Mouse (Mus musculus): ENCODE results near the gene Ect2.

Gene Ect2

DNA sequence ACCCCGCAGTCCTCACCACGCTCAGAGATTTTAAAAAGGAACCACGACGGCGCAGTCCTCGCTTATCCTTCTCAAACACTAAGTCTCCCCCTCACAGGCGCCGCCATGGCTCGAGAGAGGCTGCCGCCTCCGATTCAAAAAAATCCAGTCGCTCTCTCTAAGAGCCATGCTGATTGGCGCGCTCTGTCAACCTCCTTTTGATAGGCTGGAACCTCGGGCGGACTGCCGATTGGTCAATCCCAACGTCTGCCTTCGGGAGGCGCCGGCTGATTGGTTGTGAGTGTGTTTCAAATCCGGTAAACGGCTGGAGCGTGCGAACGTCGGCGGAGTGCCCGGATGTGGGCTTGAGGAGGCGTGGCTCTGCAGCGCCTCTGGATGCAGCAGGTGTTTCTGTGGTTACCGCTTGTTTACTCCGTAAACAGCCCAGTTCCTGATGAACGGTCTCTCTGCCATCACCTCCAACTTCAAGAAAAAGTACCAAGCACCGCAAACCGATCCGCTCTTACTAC lies at the start of gene Ect2:
Gene Ect2, minus strand, starts transcription at position 178 of the 509 bp plus-strand sequence.
- peak; percentile 100 for DNase-seq (ENCODE audit: low read depth, low spot score)

DNA sequence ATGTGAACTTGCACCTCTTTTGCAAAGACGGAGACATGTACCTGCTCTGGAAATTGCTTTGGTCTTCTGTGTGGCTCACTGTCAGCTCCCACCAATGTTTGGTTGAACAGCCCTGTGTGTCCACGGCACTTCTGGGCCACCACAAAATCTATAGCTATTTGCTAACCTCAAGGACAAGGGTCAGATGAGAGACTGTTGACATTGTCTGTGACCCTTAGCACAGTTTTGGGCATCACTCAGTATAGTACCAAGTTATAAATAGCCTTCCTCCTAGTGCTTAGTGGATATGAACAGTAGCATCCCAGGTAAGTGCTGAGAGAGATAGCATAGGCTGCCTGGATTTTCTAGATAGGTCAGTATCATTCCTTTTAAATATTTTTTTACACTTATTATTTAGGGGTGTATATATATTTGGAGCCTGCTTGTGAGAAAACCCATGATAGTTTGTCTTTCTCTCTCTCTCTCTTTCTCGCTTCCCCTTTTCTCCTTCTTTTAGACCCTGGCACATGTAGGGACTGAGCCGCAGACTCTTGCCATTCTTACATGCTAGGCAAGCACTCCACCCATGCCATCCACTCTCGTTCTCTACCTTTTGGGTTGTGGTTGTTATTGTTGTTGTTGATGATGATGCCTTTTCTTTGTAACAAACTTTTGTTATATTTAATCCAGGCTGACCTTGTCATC lies 48.2 kb upstream of the Ect2 start:
- no peak for DNase-seq (ENCODE audit: low read depth, low spot score)

DNA sequence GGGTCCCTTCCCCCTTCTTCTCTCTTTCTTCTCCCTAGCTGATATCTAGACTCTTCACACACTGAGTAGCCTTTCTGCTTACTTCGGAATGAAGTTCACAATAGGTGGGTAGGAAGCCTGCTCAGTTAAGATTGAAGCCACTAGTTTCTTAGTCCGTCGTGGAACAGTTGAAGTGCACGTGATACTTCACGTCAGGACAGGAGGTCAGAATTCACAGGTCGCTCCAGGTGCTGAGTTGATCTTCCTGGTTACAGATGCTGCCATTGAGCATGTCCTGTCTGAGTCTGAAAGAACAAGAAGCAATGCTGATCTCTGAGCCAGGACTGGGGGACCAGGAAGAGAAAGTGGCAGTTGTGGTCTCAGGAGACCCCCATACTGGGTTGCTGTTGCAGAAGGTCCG lies 45.4 kb upstream of the Ect2 start:
- DNase-seq (ENCODE audit: low read depth, low spot score) = no peak

DNA sequence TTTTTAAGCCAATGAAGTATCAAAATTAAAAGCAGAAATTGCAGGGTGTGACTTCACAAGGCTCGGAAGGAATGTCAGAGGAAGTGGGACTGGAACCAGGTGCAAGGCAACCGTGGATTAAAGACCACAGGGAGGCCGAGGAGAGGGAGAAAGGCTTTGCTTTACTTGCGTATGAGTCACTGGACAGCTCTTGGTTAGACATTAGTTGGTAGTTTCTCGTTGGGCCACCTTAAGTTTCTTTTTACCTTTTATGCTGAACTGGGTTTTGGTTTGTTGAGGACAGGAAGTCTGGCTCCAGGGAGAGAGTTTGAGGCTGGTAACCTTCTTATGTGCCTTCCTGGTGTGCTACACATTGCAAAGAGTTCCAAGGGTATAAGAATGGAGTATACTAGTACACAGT lies 44.1 kb upstream of the Ect2 start:
- DNase-seq (ENCODE audit: low read depth, low spot score) = no peak

DNA sequence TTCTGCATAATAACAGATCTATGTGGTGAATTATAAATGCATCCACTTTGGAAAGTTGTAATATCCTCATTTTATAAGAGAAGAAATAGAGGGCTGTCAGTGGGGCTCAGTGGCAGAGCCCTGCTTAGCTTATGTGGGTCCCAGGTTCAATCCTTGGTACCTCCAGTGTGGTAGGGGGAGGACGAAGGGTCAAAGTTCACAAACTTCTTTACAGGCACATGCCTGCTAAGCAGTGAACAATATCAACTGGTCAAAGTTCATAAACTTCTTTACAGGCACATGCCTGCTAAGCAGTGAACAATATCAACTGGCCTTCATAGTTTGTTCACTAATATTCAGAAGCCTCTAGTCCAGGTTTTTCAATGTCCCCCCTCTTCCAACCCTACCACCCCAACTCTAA lies 42.9 kb upstream of the Ect2 start:
- DNase-seq (ENCODE audit: low read depth, low spot score) = no peak

DNA sequence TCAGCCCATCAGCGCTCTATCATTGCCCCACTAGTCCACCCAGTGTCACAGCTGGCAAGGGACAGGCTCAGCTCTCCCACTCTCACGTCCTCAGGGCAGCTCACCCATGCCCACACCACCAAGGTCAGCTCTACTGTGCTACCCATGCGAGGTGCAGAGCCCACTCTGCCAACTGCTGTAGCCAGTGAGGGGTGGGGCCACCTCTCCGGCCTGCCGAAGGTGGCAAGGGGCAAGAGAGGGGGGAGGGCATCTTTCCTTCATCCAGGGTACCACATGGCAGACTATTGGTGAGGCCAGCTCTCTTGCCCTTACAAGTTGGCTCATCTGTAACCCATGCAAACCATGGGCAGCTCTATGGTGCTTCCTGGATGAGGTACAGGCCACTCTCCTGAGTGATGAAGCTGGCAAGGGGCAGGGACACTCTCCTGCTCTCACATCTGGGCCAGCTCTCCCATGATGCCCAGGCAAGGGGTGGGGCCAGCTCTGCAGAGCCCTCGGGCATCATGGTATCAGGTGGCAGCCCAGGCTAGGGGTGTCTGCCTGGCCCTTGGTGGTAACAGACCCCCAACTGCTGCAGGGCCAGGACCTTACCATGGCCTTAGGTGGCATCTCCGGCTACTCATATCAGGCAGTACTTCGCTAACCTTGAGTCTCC lies 42.0 kb upstream of the Ect2 start:
- DNase-seq (ENCODE audit: low read depth, low spot score) = no peak

DNA sequence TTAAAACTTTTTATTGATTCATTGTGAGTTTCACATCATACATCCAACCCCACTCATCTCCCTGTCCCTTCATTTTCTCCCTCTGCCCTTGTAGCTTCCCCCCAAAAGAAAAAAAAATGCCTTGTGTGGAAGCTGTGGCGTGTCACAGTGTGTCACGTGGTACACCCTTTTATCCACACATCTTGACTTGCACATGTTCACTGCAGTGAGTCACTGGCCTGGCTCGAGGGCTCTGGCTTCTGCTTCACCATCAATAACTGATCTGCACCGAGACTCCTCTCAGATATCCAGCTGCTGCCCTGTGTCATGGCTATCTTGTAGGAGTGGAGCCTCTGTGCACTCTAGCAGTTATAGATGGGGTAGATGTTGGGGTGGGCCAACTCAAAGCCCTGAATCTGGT lies 41.5 kb upstream of the Ect2 start:
- no peak for DNase-seq (ENCODE audit: low read depth, low spot score)

DNA sequence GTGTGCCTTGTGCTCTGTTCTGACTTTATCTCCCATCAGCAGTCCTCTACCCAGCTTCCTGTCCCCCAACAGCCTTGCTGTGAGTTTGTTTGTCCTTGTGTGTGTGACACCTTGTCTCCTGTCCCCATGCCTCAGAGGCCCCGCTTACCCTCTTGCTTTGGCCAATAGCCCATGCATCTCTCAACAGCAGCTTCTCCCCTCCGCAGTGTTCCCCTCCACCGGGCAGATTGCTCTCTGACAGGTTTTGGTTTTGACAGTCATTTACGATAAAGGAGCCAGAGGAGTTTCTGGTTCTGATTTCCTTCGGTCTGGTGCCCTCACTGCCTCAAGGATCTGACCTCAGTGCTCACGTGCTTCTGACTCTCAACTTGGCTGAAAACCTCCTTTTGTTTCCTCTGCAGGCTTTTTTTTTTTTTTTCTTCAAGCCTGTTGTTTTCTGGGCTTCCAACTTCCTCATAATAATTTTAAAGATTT lies 40.2 kb upstream of the Ect2 start:
- DNase-seq (ENCODE audit: low read depth, low spot score) = no peak

DNA sequence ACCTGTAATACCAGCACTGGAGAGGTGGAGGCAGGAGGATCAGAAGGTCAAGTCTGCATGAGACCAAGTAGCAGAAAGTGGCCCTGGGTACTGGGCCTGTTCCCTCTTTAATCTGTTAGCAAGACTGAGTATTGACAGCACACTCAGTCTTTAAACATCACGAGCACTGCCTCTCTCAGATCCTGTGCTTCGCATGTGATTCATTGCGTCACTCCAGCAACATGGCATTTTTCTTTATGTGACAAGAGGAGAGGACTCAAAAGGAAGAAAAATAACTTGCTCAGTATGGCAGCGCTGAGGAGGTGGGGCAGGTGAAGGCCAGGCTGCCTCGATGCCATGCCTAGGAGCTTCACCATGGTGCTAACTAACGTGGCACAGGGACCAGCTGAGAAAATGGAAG lies 38.2 kb upstream of the Ect2 start:
- DNase-seq (ENCODE audit: low read depth, low spot score) = no peak

DNA sequence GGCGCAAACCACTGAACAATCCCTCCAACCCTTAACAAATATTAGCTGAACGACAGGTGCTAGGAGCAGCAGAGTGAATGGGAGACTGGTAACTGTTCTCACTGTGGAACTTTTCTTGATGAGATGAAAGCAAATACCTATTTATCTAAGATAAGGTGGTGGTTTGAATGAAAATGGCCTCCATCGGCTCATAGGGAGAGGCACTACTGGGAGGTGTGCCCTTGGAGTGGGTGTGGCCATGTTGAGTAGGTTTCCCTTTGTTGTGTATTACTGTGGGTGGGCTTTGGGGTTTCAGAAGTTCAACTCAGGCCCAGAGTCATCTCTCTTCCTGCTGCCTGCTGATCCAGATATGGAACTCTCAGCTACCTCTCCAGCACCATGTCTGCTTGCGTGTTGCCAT lies 37.2 kb upstream of the Ect2 start:
- peak; percentile 81 for DNase-seq (ENCODE audit: low read depth, low spot score)

DNA sequence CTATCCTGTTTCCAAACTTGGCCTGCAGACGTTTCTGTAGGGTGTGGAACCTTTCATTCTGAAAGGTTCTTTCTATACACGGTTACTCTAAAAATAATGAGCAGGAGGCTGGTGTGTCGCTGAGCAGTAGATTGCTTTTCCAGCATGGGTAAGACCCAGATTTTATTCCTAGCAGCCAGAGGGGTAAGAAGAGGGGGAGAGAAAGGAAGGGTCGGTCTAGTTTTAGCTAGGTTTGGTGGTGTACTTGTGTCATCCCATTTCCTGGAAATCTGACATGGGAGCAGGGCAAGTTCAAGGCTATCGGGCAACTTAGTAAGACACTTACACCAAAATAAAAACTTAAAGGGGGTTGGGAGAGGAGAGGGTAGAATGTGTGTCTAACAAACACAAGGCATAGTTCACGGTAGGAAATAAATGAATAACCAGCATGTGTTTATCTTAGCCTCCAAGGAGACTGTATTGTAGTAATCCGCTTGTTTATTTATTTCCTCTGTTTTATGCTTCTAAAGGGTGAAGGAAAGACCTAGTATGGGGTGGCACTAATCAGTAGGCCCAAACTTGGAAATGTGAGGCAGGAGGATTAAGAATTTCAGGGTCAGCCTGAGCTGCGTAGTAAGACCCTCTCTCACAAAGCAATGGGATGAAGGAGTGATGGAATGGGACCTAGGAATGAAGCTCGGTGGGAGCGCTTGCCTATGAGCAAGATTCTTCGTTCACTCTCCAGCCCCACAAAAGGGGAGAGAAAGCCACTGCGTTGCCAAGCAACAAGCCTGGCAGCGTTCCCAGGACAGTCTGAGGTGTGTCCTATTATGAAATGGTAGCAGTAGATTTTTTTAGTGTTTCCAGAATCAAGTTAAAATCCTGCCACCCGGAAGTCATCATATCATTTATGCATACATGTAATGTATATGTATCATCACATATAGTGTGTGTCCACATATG lies 35.9 kb upstream of the Ect2 start:
- DNase-seq (ENCODE audit: low read depth, low spot score) = no peak

DNA sequence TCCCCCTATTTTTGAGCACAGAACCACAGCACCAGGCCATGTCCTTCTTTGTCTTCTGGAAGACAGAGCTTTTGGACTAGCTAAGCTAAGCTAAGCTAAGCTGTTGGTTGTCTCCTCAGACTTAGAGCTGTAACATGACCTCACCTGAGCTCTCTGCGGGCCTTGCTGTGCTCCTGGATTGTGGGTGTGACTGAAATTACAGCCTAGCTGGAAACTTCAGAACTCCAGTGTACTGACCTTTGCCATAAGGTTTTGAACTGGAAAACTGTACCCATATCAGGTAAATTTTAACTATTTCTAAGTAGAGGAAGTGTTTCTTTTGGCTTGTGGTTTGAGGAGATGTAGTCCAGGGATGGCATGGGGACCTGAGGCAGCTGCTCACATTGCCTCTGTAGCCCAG lies 34.7 kb upstream of the Ect2 start:
- no peak for DNase-seq (ENCODE audit: low read depth, low spot score)

DNA sequence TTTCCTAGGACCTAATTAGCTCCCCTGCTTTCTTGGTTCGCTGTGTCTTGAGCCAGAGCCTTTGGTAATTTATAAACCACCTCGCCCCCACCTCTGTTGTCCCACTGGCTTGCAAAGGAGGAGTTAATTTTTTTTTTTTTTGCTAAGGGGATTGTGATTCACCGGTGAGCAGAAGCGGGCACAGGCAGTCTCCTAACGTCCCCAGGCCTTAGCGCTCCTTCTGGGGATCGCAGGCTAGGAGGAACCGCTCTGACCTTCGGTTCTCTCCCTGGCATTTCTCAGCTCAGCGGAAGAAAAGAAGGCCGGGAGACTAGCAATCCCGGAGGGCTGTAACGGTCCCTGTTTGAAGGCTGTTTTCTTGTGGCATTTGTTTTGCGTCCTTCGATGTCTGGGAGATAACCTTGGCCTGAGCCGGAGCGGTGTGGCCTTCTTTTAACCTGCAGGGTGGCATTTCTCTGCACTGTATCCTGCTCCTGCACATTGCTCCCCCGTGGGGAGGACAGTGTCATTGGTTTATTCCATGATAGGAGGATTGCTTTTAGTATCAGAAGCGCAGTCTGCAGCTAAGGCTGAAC lies 30.0 kb upstream of the Ect2 start:
- peak; percentile 45 for DNase-seq (ENCODE audit: low read depth, low spot score)

DNA sequence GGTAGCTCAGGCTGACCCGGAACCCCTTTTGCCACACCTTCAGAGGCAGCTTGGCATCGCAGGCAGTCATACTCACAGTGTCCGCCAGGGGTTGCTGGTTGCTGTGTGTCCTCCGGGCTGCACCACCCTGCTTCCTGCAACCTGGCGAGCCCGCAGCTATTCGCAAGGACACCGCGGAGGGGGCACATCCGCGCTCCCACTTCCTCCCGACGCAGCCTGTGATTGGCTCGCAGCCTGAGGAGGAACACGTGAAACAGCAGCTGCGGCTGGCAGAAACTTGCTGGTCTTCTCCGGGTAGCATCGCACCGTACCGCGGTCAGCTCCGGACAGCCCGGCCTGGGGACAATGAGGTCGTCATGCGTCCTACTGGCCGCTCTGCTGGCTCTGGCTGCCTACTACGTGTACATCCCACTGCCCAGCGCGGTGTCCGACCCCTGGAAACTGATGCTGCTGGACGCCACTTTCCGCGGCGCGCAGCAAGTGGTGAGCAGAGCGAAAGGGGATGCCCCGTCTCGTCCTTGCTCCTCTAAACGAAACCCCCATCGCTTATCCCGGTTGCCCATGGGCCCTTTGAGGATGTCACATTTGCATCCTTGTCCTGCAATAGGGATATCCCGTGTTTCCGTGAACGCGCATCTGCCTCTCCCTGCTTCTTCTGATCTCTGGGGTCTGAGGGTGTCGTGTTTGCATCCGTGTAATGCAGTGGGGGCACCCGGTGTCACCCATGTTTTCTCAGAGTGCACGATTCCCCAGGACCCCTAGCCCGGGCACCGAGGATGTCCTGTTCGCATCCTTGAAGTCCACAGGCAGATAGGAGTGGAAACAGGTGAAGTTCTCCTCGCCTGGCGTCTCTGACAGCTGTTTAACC lies 29.3 kb upstream of the Ect2 start, which contains the start of gene Nceh1:
Gene Nceh1, plus strand, starts transcription at position 233 of the 868 bp plus-strand sequence.
- peak; percentile 94 for DNase-seq (ENCODE audit: low read depth, low spot score)

DNA sequence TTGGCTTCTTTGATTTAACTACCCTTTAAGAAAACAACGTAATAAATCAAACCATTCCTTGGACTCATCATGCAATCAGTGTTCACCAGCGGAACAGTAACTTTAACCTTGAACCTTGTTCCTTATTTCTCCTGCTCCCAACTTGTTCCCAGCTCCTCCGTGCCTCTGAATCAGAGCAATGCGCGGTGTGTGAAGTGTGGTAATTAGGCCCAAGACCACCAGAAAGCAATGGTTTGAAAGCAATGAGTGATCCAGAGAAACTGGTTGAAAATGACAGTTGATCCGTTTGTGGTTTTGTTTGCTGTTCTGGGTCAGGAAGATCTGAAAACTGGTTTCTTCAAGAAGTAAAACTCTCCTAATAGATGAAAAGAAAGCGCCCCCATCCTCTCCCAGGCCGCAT lies 26.0 kb upstream of the Ect2 start:
- no peak for DNase-seq (ENCODE audit: low read depth, low spot score)

DNA sequence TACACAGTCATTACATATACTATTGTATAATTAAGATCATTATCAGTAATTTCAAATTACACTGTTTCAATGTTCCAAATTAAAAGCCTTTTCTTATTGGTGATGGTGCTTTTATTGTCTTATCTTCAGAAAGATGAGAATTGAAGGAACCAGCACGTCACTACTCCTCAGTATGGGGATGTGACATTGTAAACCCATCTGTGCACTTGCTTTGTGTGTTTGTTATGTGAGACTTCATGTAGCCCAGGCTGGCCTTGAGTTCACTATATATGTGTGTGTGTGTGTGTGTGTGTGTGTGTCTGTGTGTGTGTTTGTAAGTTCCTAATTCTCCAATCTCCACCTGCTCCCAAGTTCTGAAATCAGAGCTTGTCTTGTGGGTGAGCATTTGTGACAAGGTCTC lies 16.6 kb upstream of the Ect2 start:
- no peak for DNase-seq (ENCODE audit: low read depth, low spot score)

DNA sequence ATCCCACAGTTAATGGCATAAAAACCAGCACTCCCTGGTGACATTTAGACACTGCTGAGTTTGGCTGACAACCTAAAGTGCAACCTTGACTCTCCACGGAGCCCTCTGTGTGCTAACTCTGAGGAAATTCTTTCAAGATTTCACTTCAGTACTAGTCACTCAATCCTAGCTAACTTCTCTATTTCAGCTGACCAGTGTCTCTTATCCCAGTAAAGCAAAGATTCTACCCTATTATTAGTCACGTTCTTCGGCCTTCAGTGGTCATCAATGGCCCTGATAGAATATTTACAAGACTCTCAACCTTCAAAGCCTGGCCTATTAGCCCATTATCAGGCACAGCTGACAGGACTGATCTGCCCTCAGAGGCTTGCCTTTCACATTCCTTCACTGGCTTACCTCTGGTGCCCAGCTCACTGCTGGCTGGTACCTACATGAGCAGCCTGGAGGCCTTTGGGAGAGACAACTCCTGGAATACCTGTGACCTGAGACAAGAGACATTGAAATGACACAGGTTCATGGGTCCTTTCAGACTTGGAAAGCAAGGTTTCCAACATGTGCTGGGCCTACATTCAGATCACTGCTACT lies 11.9 kb upstream of the Ect2 start:
- DNase-seq (ENCODE audit: low read depth, low spot score) = no peak

DNA sequence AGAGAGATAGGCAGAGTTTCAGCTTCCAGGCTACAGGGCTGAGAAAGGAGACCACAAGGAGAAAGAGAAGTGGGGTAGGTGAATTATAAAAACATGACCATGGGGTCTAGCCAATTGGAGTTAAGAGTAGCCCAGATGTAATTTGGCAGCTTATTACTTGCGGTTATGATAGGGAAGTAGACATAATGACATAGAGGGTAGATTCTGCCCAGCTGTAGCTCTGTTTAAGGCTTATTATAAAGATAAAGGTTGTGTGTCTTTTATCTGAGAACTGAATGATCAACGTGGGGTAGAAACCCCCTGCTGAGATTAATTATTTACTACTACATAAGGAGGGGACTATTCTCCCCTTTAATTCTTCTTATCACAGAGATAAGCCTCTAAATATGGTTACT lies 8.7 kb upstream of the Ect2 start:
- no peak for DNase-seq (ENCODE audit: low read depth, low spot score)

DNA sequence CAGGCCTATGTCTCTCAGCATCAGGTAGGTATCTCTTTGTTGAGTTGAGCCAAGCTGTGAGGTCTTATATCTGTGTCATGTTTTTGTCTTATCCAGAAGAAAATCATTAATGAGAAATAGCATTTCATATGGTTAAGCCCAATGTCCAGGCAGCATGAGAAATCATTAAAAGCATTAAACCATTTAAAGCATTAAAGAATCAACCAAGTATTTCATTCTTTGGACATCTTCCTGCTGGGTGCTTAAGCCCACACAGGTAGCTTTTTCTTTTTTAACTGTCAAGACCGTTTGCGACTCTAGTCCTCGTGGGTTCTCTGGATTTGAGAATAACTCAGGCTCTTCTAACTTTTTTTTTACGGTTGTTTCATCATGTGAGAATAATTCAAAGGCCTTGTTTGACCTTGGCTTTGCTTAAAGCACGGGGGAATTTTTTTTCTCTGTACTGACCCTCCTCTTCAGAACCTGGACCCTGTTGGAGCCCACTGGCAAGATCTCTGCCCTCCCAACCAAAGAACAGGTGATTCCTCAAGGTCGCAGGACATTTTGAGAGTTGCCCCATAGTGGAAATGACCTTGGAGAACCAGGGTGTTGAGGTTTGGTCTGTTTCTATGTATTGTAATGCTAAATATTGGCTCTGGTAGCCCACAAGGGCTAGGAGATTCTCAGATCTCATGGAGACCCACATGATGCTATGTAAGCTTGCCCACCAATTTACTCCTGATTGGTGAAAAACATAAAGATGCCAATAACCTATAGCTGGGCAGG lies 8.1 kb upstream of the Ect2 start:
- peak; percentile 63 for DNase-seq (ENCODE audit: low read depth, low spot score)

DNA sequence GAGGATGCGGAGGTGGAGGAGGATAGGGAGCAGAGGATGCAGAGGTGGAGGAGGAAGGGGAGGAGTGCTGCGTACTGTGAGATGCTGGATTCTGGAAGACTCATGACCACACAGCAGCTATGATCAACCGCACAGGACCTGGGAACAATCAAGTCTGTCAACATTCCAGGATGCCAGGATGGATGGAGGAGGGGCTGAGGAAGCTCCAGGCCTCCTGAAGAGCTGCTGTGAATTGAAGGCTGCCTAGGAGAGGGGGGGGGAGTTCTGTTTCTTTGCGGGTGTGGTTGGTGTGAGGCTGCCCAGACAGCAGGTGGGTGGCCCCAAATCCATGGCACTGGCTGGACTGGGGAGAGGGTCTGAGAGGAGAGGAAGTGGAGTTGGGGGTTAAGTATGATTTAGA lies 5.2 kb upstream of the Ect2 start:
- DNase-seq (ENCODE audit: low read depth, low spot score) = peak; percentile 72

Measured in ES-CJ7 (cell line).